Mouse (Mus musculus) gastrocnemius, postnatal 14 days (tissue): ENCODE results near the gene BC005561. TPM values are rescaled to one million over a fixed set of nuclear protein-coding genes. Genes with fewer than 3 reads are reported as not detected.
"Not testable (repeated sequence)": the region's sequence is repeated elsewhere in the genome, so short reads cannot be mapped to it uniquely, and the experiment has no call there.

Experiments
- DNase-seq: peaks from one replicate; pipeline ENCODE4 v3.0.0; 2021; ENCODE audit warnings: mixed read lengths
- intact Hi-C: fragments of 180-260 bp; cut with DNase I; formaldehyde crosslinking; loops from one replicate; pipeline ENCODE4 v1.15.1; 2025; ENCODE audit warnings: low total_unique reads
- total RNA-seq, 2 experiments: library from RNA; stranded (reverse); gene quantifications; 2 replicates each; pipeline ENCODE4 v1.2.3; 2021

The BC005561 gene
- total RNA-seq, 2 experiments from 2014 or later, result 3.5 to 4.2 TPM

GRCm38 (mm10) chr5:104570766-104571165, 62.6 kb downstream of the BC005561 start:
- intact Hi-C loops, result no loop called here
- DNase-seq, result peak; percentile 20

- intact Hi-C loops, result not testable (repeated sequence)
- DNase-seq, result peak; percentile 73
These were observed 63.2 kb downstream of the BC005561 start for GRCm38 (mm10) chr5:104571282-104571921.

Other genes with a start within 250 kb of the BC005561 start
- gene Ibsp, start 209.2 kb upstream of the BC005561 start, total RNA-seq, result not detected
- not detected for gene Mepe, start 183.0 kb upstream of the BC005561 start, total RNA-seq
- 1 to 10 TPM in 1 of 2 experiments, under 1 TPM in 1; 0.58 to 4.2 TPM for gene Spp1, start 73.2 kb upstream of the BC005561 start, total RNA-seq
- gene Pkd2, start 48.9 kb upstream of the BC005561 start, total RNA-seq, result 10 to 100 TPM; 19.6 to 21.1 TPM